Mouse (Mus musculus) heart, embryonic 14.5 days (tissue): ENCODE measurements around the gene Pign. TPM values are rescaled to one million over a fixed set of nuclear protein-coding genes. Genes with fewer than 3 reads are reported as not detected.

ENCODE experiments used
- ATAC-seq: fragments of 200-750 bp; cut with Nextera tagmentation; 2 replicates; pipeline ENCODE4 v1.8.0; 2017; ENCODE audit warnings: low read depth, moderate TSS enrichment; ENCODE audit not compliant: insufficient number of reproducible peaks, insufficient read depth, low FRiP score
- H3K27ac ChIP-seq, 2 experiments: fragments of 200-500 bp in 1 of 2; fragments of 300-500 bp in 1 of 2; sonication (generic) in 1 of 2; replicated peaks in 1 of 2; 2 replicates each; pipeline ENCODE4 v1.5.1; 2012 to 2014; ENCODE audit warnings: low read depth in 2 of 2, low read length in 2 of 2, control low read depth in 1 of 2, mild to moderate bottlenecking in 1 of 2, mixed read lengths in 1 of 2; ENCODE audit not compliant: control insufficient read depth in 1 of 2, insufficient read depth in 1 of 2
- H3K27me3 ChIP-seq: fragments of 300-500 bp; sonication (generic); 2 replicates; pipeline ENCODE4 v1.6.1; 2014; ENCODE audit warnings: mild to moderate bottlenecking, low read length, control low read depth; ENCODE audit not compliant: control insufficient read depth, insufficient read depth
- H3K36me3 ChIP-seq: fragments of 300-500 bp; sonication (generic); 2 replicates; pipeline ENCODE4 v1.6.1; 2014; ENCODE audit warnings: mild to moderate bottlenecking, control low read depth, low read length, mixed read lengths; ENCODE audit not compliant: control insufficient read depth, insufficient read depth
- H3K4me1 ChIP-seq, 2 experiments: fragments of 200-500 bp in 1 of 2; fragments of 300-500 bp in 1 of 2; sonication (generic) in 1 of 2; 2 replicates each; pipeline ENCODE4 v1.6.1; 2012 to 2014; ENCODE audit warnings: low read length in 2 of 2, control low read depth in 1 of 2, mixed read lengths in 1 of 2; ENCODE audit not compliant: control insufficient read depth in 2 of 2, insufficient read depth in 2 of 2
- H3K4me2 ChIP-seq: fragments of 300-500 bp; sonication (generic); 2 replicates; pipeline ENCODE4 v1.6.1; 2014; ENCODE audit warnings: mild to moderate bottlenecking, low read length
- H3K4me3 ChIP-seq, 2 experiments: fragments of 200-500 bp in 1 of 2; fragments of 300-500 bp in 1 of 2; sonication (generic) in 1 of 2; 2 replicates each; pipeline ENCODE4 v1.5.1; 2012 to 2014; ENCODE audit warnings: low read length in 2 of 2, mild to moderate bottlenecking in 2 of 2, control low read depth in 1 of 2, low read depth in 1 of 2, moderate library complexity in 1 of 2; ENCODE audit not compliant: control insufficient read depth in 1 of 2, insufficient read depth in 1 of 2
- H3K9ac ChIP-seq: fragments of 300-500 bp; sonication (generic); 2 replicates; pipeline ENCODE4 v1.6.1; 2014; ENCODE audit warnings: mild to moderate bottlenecking, low read length
- H3K9me3 ChIP-seq: fragments of 300-500 bp; sonication (generic); 2 replicates; pipeline ENCODE4 v1.6.1; 2016; ENCODE audit warnings: low read length, control low read depth; ENCODE audit not compliant: control insufficient read depth
- WGBS: fragments of 180-500 bp; shearing (Covaris S2); extraction: QIAGEN DNeasy Blood & Tissue Kit; methylation state at CpG from one replicate; pipeline ENCODE4 v1.1.7; 2014; 5-methylcytosine and 5-hydroxymethylcytosine counted together
- polyA plus RNA-seq: library from polyadenylated mRNA; unstranded; fragments of >200 nt; fragmentation: Nextera tagmentation; extraction: Ambion mirVana; gene quantifications from 2 replicates; pipeline ENCODE4 v1.2.1, GENCODE M21; 2014

Pign gene
- polyA plus RNA-seq, 1 experiment from 2014 or later = 15.6 TPM

DNA sequence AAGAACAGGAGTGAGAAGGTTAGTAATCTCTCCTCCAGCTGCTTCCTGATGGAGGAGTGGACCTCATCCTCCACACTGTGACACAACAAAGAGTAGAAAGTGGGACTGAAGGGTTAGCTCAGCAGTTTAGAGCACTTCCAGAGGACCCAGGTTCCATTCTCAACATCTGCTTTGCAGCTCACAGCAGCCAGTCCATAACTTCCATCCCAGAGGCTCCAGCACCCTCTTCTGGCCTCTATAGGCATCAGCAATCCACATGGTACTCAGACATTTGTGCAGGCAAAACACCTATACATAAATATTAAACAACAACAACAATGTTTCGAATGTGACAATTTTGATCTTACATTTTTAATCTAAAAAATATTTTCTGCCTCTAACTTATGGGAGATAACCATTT, 17.1 kb upstream of the Pign start:
- H3K4me2 ChIP-seq = no peak overlapping the region
- no peak overlapping the region for H3K27ac ChIP-seq
- no peak for ATAC-seq
- H3K36me3 ChIP-seq = peaks cover 14% of the 10 kb centered on the region
- H3K9me3 ChIP-seq = no peaks in the 10 kb centered on the region
- no peak overlapping the region for H3K4me3 ChIP-seq
- no peaks in the 10 kb centered on the region for H3K27me3 ChIP-seq
- WGBS = 83% methylated on average over 1 of the region's 1 CpGs
- H3K4me1 ChIP-seq = no peaks in the 10 kb centered on the region
- no peak overlapping the region for H3K9ac ChIP-seq

DNA sequence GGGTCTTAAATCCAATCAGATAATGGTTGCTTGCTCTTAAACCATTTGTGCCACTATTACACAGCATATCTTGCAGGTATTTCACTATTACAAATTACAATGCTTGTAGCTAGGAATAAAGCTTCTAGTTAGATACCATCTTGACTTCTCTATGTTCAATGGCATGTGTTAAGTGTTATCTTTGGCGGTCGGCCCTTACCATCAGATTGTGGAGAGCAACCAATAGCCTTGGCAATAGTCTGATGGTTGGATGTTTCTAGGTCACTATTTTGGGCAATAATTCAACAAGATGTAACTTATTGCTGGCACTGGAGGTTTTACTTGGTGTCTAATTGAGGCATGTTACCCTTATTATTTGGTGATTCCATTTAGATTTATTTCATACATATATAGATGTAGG, 11.3 kb upstream of the Pign start:
- H3K9me3 ChIP-seq = no peaks in the 10 kb centered on the region
- ATAC-seq = no peak
- H3K27me3 ChIP-seq = no peaks in the 10 kb centered on the region
- H3K4me3 ChIP-seq = no peak overlapping the region
- H3K4me2 ChIP-seq = no peak overlapping the region
- peaks cover 14% of the 10 kb centered on the region for H3K36me3 ChIP-seq
- H3K4me1 ChIP-seq = no peaks in the 10 kb centered on the region
- H3K9ac ChIP-seq = no peak overlapping the region
- WGBS = 82% methylated on average over 2 of the region's 2 CpGs
- H3K27ac ChIP-seq = no peak overlapping the region

DNA sequence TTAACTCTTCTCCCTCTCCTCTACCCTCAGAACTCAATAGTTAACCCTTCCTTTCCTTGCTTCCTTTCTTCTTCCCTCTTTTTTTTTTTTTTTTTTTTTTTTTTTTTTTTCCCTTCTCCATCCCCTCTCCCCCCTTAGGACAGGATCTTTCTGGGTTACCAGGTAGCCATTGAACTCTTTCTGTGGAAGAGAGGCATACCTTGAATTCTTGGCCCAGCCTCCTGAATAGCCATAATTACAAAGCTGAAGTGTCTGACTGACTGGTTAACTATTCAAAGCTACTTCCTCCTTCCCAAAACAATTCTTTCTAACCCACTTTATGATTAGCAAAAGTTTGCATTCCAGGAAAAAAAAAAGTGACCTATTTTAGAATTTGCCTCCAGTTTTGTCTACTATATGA, 6.2 kb upstream of the Pign start:
- Histone ChIP-seq H3K27ac (no peak overlapping the region), H3K9me3 (no peaks in the 10 kb centered on the region), H3K4me2 (no peak overlapping the region), H3K27me3 (no peaks in the 10 kb centered on the region), H3K4me3 (no peak overlapping the region), H3K9ac (no peak overlapping the region), H3K36me3 (peaks cover 4% of the 10 kb centered on the region; the same call in 1 of the 2 replicates), H3K4me1 (peaks cover 0 to 2% of the 10 kb centered on the region in 2 experiments; a peak in 1 of 4 replicates)
- no peak for ATAC-seq

DNA sequence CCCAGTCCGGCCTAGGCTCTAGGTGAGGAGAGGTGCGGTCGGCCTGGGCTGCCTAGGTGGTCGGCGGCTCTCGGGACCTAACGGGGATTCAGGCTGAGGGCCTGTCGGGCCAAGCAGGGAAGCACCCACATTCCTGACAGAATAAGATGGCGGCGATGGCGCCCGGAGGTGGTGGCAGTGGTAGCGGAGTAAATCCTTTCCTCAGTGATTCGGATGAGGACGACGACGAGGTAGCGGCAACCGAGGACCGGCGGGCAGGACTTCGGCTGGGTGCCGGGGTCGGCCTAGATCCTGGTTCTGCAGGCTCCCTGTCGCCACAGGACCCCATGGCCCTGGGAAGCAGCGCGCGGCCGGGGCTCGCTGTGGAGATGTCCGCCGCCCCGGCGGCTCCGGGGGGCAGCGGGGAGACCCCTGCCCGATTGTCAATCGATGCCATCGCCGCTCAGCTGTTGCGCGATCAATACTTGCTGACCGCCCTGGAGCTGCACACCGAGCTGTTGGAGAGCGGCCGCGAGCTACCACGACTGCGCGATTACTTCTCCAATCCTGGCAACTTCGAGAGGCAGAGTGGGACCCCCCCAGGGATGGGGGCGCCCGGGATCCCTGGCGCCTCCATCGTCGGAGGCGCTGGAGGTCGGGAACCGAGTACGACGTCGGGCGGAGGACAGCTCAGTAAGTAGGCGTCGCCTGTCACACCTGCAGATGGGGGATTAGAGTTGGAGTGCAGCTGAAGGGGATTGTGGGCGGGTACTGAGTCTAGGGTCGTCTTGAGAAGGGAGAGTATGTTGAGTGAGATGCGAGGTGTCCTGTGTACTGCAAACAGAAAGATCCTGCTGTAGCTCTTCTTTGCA, 710 bp upstream of the Pign start:
- peaks cover 4% of the 10 kb centered on the region; the same call in 1 of the 2 replicates for H3K36me3 ChIP-seq
- ATAC-seq = peak; percentile 26; the same call in 1 of the 2 replicates
- 1% methylated on average over 68 of the region's 68 CpGs for WGBS

DNA sequence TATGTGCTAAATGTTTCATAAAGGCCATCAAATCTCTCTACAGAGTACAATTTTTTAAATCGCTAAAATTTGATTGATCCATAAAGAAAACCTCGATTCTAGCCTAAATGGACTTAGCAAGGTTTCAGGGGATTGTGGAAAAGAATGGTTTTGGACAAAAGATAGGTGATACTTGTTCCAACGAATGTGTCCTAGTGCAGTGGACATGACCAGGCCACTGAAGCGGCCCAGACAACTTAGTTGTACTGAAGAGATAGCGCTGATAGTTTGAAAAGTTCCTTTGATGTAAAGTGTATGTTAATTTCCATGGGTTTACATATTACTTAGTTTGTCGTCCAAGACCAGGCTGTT, 682 bp downstream of the Pign start:
- Histone ChIP-seq H3K9ac (peak overlapping the region; percentile 83), H3K9me3 (no peaks in the 10 kb centered on the region), H3K27ac (peak overlapping the region; percentile 85 to 88), H3K4me2 (peak overlapping the region; percentile 74), H3K4me3 (peak overlapping the region; percentile 80 to 92), H3K27me3 (no peaks in the 10 kb centered on the region), H3K36me3 (peaks cover 4% of the 10 kb centered on the region; the same call in 1 of the 2 replicates), H3K4me1 (peaks cover 0 to 12% of the 10 kb centered on the region in 2 experiments; a peak in 2 of 4 replicates)
- ATAC-seq = no peak
- WGBS = 4% methylated on average over 6 of the region's 6 CpGs

More for the DNA sequence above, 710 bp upstream of the Pign start:
- Histone ChIP-seq H3K27me3 (no peaks in the 10 kb centered on the region), H3K9me3 (no peaks in the 10 kb centered on the region), H3K27ac (peak overlapping the region; percentile 63 to 64), H3K4me2 (peak overlapping the region; percentile 93), H3K9ac (peak overlapping the region; percentile 87), H3K4me3 (peak overlapping the region; percentile 85 to 92), H3K4me1 (peaks cover 0 to 12% of the 10 kb centered on the region in 2 experiments; a peak in 2 of 4 replicates)

DNA sequence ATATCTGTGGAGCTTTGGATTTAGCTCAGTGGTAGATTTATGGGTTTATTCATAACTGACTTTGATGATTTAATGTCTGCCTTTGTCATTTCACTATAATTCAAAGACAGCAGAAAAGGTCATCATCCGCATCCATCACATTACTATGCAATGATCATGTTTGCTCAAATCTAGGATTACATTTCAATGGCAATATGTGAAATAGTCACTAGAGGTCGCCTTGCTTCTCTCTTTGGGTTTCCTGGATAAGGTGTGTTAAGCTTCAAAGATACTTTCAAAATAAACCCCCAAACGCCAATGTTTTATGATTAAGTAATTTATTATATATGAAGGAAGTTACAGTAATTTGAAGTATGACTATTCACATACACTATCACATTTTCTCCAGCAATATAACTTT, 3.5 kb downstream of the Pign start:
- 18% methylated on average over 3 of the region's 3 CpGs for WGBS
- no peak for ATAC-seq
- H3K4me2 ChIP-seq = no peak overlapping the region
- no peak overlapping the region for H3K9ac ChIP-seq
- H3K27ac ChIP-seq = no peak overlapping the region
- peaks cover 22% of the 10 kb centered on the region for H3K36me3 ChIP-seq
- H3K4me1 ChIP-seq = peaks cover 0 to 12% of the 10 kb centered on the region in 2 experiments; a peak in 2 of 4 replicates
- H3K4me3 ChIP-seq = no peak overlapping the region
- no peaks in the 10 kb centered on the region for H3K27me3 ChIP-seq
- no peaks in the 10 kb centered on the region for H3K9me3 ChIP-seq

DNA sequence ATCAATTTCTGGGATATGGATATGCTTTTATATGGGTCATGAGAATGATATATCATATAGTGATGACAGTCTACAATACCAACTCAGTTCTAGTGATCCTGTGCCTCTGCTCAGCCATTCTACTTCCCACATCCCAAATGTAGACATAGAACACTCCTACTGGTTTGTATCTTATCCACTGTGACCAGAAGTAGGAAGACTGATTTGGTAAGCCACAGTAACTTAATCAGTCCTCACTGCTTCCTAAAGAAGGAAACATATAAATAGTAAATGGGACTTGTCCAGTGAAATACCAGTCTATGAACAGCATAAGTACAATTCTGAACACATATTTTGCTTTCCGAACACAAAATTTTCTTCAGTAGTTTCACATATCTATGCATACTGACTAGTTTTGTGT, 9.5 kb downstream of the Pign start:
- Histone ChIP-seq H3K4me1 (no peaks in the 10 kb centered on the region), H3K4me3 (no peak overlapping the region), H3K9ac (no peak overlapping the region), H3K27ac (no peak overlapping the region), H3K9me3 (no peaks in the 10 kb centered on the region), H3K27me3 (no peaks in the 10 kb centered on the region), H3K36me3 (peaks cover 38% of the 10 kb centered on the region), H3K4me2 (no peak overlapping the region)
- no peak for ATAC-seq
- WGBS = 91% methylated on average over 1 of the region's 1 CpGs
